22 mouse cellular contexts compared by ENCODE assay signal in genomic region chr13:113897498-113897897, GRCm38 (mm10).
DNase-seq lines count a peak whose midpoint lies in the region; ATAC-seq and TF ChIP-seq lines count a peak whose summit lies in the region.
"Had no signal": no experiment of that assay in that cellular context is flagged by ENCODE, and none has a peak within 500 bp of the region (broad histone marks: within the 10 kb centered on the region; RNA-seq: fewer than 3 reads in every experiment).

No protein-coding gene starts in this region.

- no peak for TF ChIP-seq CTCF in lung, postnatal 0 days (IDR thresholded peaks at IDR 0.05)
- TF ChIP-seq CTCF in Patski (IDR thresholded peaks at IDR 0.05): no peak

- in situ Hi-C loops in Patski (cut with MboI; ENCODE audit: low pct_unique_long_range_greater_than_20kb): loop anchor here (25.0 kb wide), 2 partner anchors 265 to 390 kb away; no protein-coding TSS in a partner anchor

- CTCF ChIA-PET in Patski (lab: Charles Lee): interaction anchor here (1.2 to 1.5 kb wide), 2 partner anchors 11 to 12 kb away, joined by 3 to 5 read pairs; no protein-coding TSS in a partner anchor

- peaks cover 5% of the 10 kb centered on the region; the same call in 1 of the 2 replicates for H3K4me1 ChIP-seq in lung, postnatal 0 days (ENCODE audit: insufficient read depth, low read depth, low read length)
- no peaks in the 10 kb centered on the region for H3K4me1 ChIP-seq in neural tube, embryonic 15.5 days

- peak; percentile 55 for DNase-seq in lung, postnatal 0 days (ENCODE audit: low spot score)
- no peak for DNase-seq in lung, postnatal 14 days
- DNase-seq in Muller cell, postnatal 12 days (ENCODE audit: inconsistent ontology term): peak; percentile 42
- no peak for DNase-seq in Patski (ENCODE audit: low read depth, low spot score)
- DNase-seq: adrenal gland, adult 2 months; adrenal gland, adult 8-10 months; adrenal gland, postnatal 10 days; adrenal gland, postnatal 14 days; adrenal gland, postnatal 25 days; adrenal gland, postnatal 36 days; B cell, adult 2 months; cerebellum, adult 11 months; cerebellum, adult 11-12 months; cerebellum, adult 18-20 months; cerebellum, adult 2 months; cerebellum, adult 8-10 months had no signal

- ATAC-seq in lung, postnatal 0 days: no peak
- peak; percentile 76 for ATAC-seq in Patski
- no peak for ATAC-seq in neural tube, embryonic 15.5 days (ENCODE audit: low FRiP score)
- ATAC-seq in erythroid progenitor cell, adult 5-6 weeks (replicated peaks; ENCODE audit: low FRiP score, poor library complexity, severe bottlenecking): no peak
- ATAC-seq: activated CD4-positive, CD25-positive, alpha-beta regulatory T cell, adult 4 months; CD4-positive, CD25-positive, alpha-beta regulatory T cell, adult 4 months had no signal

- H3K4me3 ChIP-seq in lung, postnatal 0 days (ENCODE audit: low read depth, low read length): no peak overlapping the region
- H3K4me3 ChIP-seq in neural tube, embryonic 15.5 days (replicated peaks): no peak overlapping the region

- no peak for TF ChIP-seq EP300 in lung, postnatal 0 days (IDR thresholded peaks at IDR 0.05)

- H3K4me2 ChIP-seq in lung, postnatal 0 days (replicated peaks; ENCODE audit: low read depth, low read length): no peak overlapping the region
- H3K4me2 ChIP-seq in neural tube, embryonic 15.5 days: no peak overlapping the region

- H3K27ac ChIP-seq in lung, postnatal 0 days (ENCODE audit: low read length): no peak overlapping the region
- H3K27ac ChIP-seq in neural tube, embryonic 15.5 days (replicated peaks): no peak overlapping the region

- H3K9me3 ChIP-seq in lung, postnatal 0 days (ENCODE audit: low read length): no peaks in the 10 kb centered on the region
- no peaks in the 10 kb centered on the region for H3K9me3 ChIP-seq in neural tube, embryonic 15.5 days (replicated peaks)
- H3K9me3 ChIP-seq: G1E had no signal

- H3K27me3 ChIP-seq in lung, postnatal 0 days (replicated peaks; ENCODE audit: insufficient read depth, low read length): no peaks in the 10 kb centered on the region
- H3K27me3 ChIP-seq in Patski: no peaks in the 10 kb centered on the region
- no peaks in the 10 kb centered on the region for H3K27me3 ChIP-seq in neural tube, embryonic 15.5 days (replicated peaks)
- H3K27me3 ChIP-seq: CH12.LX had no signal

- POLR2A ChIA-PET in Patski (lab: Charles Lee): no interaction called here

- H3K9ac ChIP-seq in lung, postnatal 0 days (replicated peaks; ENCODE audit: low read depth): no peak overlapping the region
- H3K9ac ChIP-seq in neural tube, embryonic 15.5 days (replicated peaks): no peak overlapping the region

- WGBS in lung, postnatal 0 days: 51% methylated on average over 3 of the region's 3 CpGs
- 87% methylated on average over 3 of the region's 3 CpGs for WGBS in neural tube, embryonic 15.5 days

- H3K36me3 ChIP-seq in lung, postnatal 0 days (ENCODE audit: insufficient read depth, low read length): no peaks in the 10 kb centered on the region
- no peaks in the 10 kb centered on the region for H3K36me3 ChIP-seq in neural tube, embryonic 15.5 days

Comparison
In these comparisons a context has a peak if more than half of its experiments do, and no peak if none do; other contexts are left out.
1. DNase-seq: peak in lung, postnatal 0 days (single experiment) and Muller cell, postnatal 12 days (single experiment); none in lung, postnatal 14 days (single experiment) and Patski (single experiment).